Mouse (Mus musculus) spleen, adult 2 months (tissue): Measurements from ENCODE around the gene Malrd1.

Experiments
- CTCF ChIP-seq: fragments of 200-500 bp; IDR thresholded peaks from 2 replicates; pipeline ENCODE4 v1.5.1; 2011; ENCODE audit warnings: mild to moderate bottlenecking, inconsistent platforms; ENCODE audit not compliant: insufficient read depth, insufficient read length, insufficient replicate concordance; ENCODE audit errors: extremely low read depth
- POLR2A ChIP-seq: fragments of 200-500 bp; IDR thresholded peaks from 2 replicates; pipeline ENCODE4 v1.6.1; 2011; ENCODE audit warnings: low read depth, low read length, inconsistent platforms

GRCm38 (mm10) chr2:15538643-15539042 is 12.4 kb downstream of the Malrd1 start:
- TF ChIP-seq POLR2A (no peak), CTCF (no peak)
